Mouse (Mus musculus) midbrain, embryonic 12.5 days (tissue): Measurements from ENCODE around the gene Zfp661. TPM values are rescaled to one million over a fixed set of nuclear protein-coding genes. Genes with fewer than 3 reads are reported as not detected.

Experiments
- ATAC-seq: fragments of 200-750 bp; cut with Nextera tagmentation; 2 replicates; pipeline ENCODE4 v1.8.0; 2017; ENCODE audit warnings: low read depth, moderate TSS enrichment, moderate library complexity; ENCODE audit not compliant: low FRiP score
- H3K27ac ChIP-seq: fragments of 300-500 bp; sonication (generic); replicated peaks from 2 replicates; pipeline ENCODE4 v1.5.1; 2016; ENCODE audit warnings: mild to moderate bottlenecking
- H3K27me3 ChIP-seq: fragments of 300-500 bp; sonication (generic); 2 replicates; pipeline ENCODE4 v1.6.1; 2016; ENCODE audit warnings: mild to moderate bottlenecking
- H3K36me3 ChIP-seq: fragments of 300-500 bp; sonication (generic); 2 replicates; pipeline ENCODE4 v1.6.1; 2016
- H3K4me1 ChIP-seq: fragments of 300-500 bp; sonication (generic); 2 replicates; pipeline ENCODE4 v1.6.1; 2016
- H3K4me2 ChIP-seq: fragments of 300-500 bp; sonication (generic); replicated peaks from 2 replicates; pipeline ENCODE4 v1.6.1; 2016; ENCODE audit warnings: mild to moderate bottlenecking, moderate library complexity
- H3K4me3 ChIP-seq: fragments of 300-500 bp; sonication (generic); 2 replicates; pipeline ENCODE4 v1.5.1; 2016; ENCODE audit warnings: mild to moderate bottlenecking
- H3K9ac ChIP-seq: fragments of 300-500 bp; sonication (generic); replicated peaks from 2 replicates; pipeline ENCODE4 v1.6.1; 2016; ENCODE audit warnings: mild to moderate bottlenecking, moderate library complexity
- H3K9me3 ChIP-seq: fragments of 300-500 bp; sonication (generic); 2 replicates; pipeline ENCODE4 v1.6.1; 2016; ENCODE audit warnings: mild to moderate bottlenecking
- WGBS: fragments of 180-500 bp; shearing (Covaris S2); methylation state at CpG from one replicate; pipeline ENCODE4 v1.1.7; 2016; 5-methylcytosine and 5-hydroxymethylcytosine counted together
- polyA plus RNA-seq: library from polyadenylated mRNA; unstranded; fragments of >200 nt; fragmentation: Nextera tagmentation; extraction: Ambion mirVana; gene quantifications from 2 replicates; pipeline ENCODE4 v1.2.1, GENCODE M21; 2016

Zfp661 gene
- polyA plus RNA-seq, 1 experiment from 2014 or later, result 9.4 TPM

GRCm38 (mm10) chr2:127549711-127550110, 37.2 kb downstream of the Zfp661 start:
- Histone ChIP-seq H3K9ac (no peak overlapping the region), H3K4me2 (no peak overlapping the region), H3K9me3 (no peaks in the 10 kb centered on the region), H3K27ac (no peak overlapping the region), H3K36me3 (no peaks in the 10 kb centered on the region), H3K4me1 (no peaks in the 10 kb centered on the region), H3K27me3 (peaks cover 10% of the 10 kb centered on the region; the same call in 1 of the 2 replicates), H3K4me3 (no peak overlapping the region)
- ATAC-seq, result no peak

- no peak overlapping the region for H3K4me3 ChIP-seq
These were observed 38.4 kb downstream of the Zfp661 start for GRCm38 (mm10) chr2:127548342-127549074.

GRCm38 (mm10) chr2:127541697-127542096, 45.2 kb downstream of the Zfp661 start:
- Histone ChIP-seq H3K9ac (no peak overlapping the region), H3K4me1 (peaks cover 5% of the 10 kb centered on the region; the same call in 1 of the 2 replicates), H3K9me3 (no peaks in the 10 kb centered on the region), H3K27me3 (peaks cover 58% of the 10 kb centered on the region), H3K27ac (no peak overlapping the region), H3K36me3 (no peaks in the 10 kb centered on the region), H3K4me2 (no peak overlapping the region), H3K4me3 (no peak overlapping the region)
- WGBS, result 89% methylated on average over 2 of the region's 2 CpGs
- no peak for ATAC-seq

More at GRCm38 (mm10) chr2:127548342-127549074, 38.4 kb downstream of the Zfp661 start:
- Histone ChIP-seq H3K4me2 (no peak overlapping the region), H3K27me3 (peaks cover 12% of the 10 kb centered on the region), H3K27ac (no peak overlapping the region), H3K4me1 (no peaks in the 10 kb centered on the region), H3K36me3 (no peaks in the 10 kb centered on the region), H3K9me3 (no peaks in the 10 kb centered on the region), H3K9ac (no peak overlapping the region)
- WGBS, result 79% methylated on average over 5 of the region's 5 CpGs
- ATAC-seq, result no peak

GRCm38 (mm10) chr2:127541185-127541584, 45.7 kb downstream of the Zfp661 start, which contains the start of gene Prom2:
TSS of gene Prom2 (minus strand) at chr2:127541467.
- peaks cover 5% of the 10 kb centered on the region; the same call in 1 of the 2 replicates for H3K4me1 ChIP-seq
- H3K4me2 ChIP-seq, result peak within 1 kb of the TSS; percentile 34
- 6% methylated on average over 29 of the region's 29 CpGs for WGBS
- no peaks in the 10 kb centered on the region for H3K9me3 ChIP-seq
- ATAC-seq, result no peak
- H3K27me3 ChIP-seq, result peaks cover 58% of the 10 kb centered on the region
- no peaks in the 10 kb centered on the region for H3K36me3 ChIP-seq
- H3K4me3 ChIP-seq, result peak within 1 kb of the TSS; percentile 21
- no peak within 1 kb of the TSS for H3K27ac ChIP-seq
- no peak within 1 kb of the TSS for H3K9ac ChIP-seq

- no peak overlapping the region for H3K9ac ChIP-seq
- no peak overlapping the region for H3K4me2 ChIP-seq
- H3K9me3 ChIP-seq, result no peaks in the 10 kb centered on the region
- H3K4me1 ChIP-seq, result peaks cover 5% of the 10 kb centered on the region; the same call in 1 of the 2 replicates
- no peaks in the 10 kb centered on the region for H3K36me3 ChIP-seq
- H3K4me3 ChIP-seq, result no peak overlapping the region
- H3K27me3 ChIP-seq, result peaks cover 58% of the 10 kb centered on the region
- H3K27ac ChIP-seq, result no peak overlapping the region
- WGBS, result 26% methylated on average over 4 of the region's 4 CpGs
- ATAC-seq, result no peak
These were observed 47.4 kb downstream of the Zfp661 start for GRCm38 (mm10) chr2:127539494-127539893.

GRCm38 (mm10) chr2:127537548-127537947, 49.3 kb downstream of the Zfp661 start:
- ATAC-seq, result no peak
- H3K4me2 ChIP-seq, result no peak overlapping the region
- no peak overlapping the region for H3K4me3 ChIP-seq
- H3K36me3 ChIP-seq, result no peaks in the 10 kb centered on the region
- H3K9me3 ChIP-seq, result no peaks in the 10 kb centered on the region
- H3K27me3 ChIP-seq, result peaks cover 50% of the 10 kb centered on the region
- peaks cover 5% of the 10 kb centered on the region; the same call in 1 of the 2 replicates for H3K4me1 ChIP-seq
- no peak overlapping the region for H3K9ac ChIP-seq
- WGBS, result 68% methylated on average over 3 of the region's 3 CpGs
- no peak overlapping the region for H3K27ac ChIP-seq

- no peak for ATAC-seq
- Histone ChIP-seq H3K4me1 (no peaks in the 10 kb centered on the region), H3K36me3 (no peaks in the 10 kb centered on the region), H3K9me3 (no peaks in the 10 kb centered on the region), H3K4me2 (no peak overlapping the region), H3K27ac (no peak overlapping the region), H3K9ac (no peak overlapping the region), H3K4me3 (no peak overlapping the region), H3K27me3 (peaks cover 38% of the 10 kb centered on the region)
- WGBS, result 79% methylated on average over 9 of the region's 9 CpGs
These were observed 51.5 kb downstream of the Zfp661 start for GRCm38 (mm10) chr2:127535363-127535762.

GRCm38 (mm10) chr2:127532379-127532778, 54.5 kb downstream of the Zfp661 start:
- Histone ChIP-seq H3K4me1 (no peaks in the 10 kb centered on the region), H3K27ac (no peak overlapping the region), H3K9me3 (no peaks in the 10 kb centered on the region), H3K4me3 (no peak overlapping the region), H3K27me3 (peaks cover 18% of the 10 kb centered on the region), H3K9ac (no peak overlapping the region), H3K4me2 (no peak overlapping the region), H3K36me3 (no peaks in the 10 kb centered on the region)
- WGBS, result 12% methylated on average over 9 of the region's 9 CpGs
- ATAC-seq, result no peak

- Histone ChIP-seq H3K4me3 (no peak overlapping the region), H3K4me1 (no peaks in the 10 kb centered on the region), H3K9me3 (no peaks in the 10 kb centered on the region), H3K9ac (no peak overlapping the region), H3K4me2 (no peak overlapping the region), H3K36me3 (no peaks in the 10 kb centered on the region), H3K27me3 (peaks cover 18% of the 10 kb centered on the region), H3K27ac (no peak overlapping the region)
- 86% methylated on average over 2 of the region's 2 CpGs for WGBS
- no peak for ATAC-seq
These were observed 55.3 kb downstream of the Zfp661 start for GRCm38 (mm10) chr2:127531592-127531991.

- Histone ChIP-seq H3K27me3 (peaks cover 18% of the 10 kb centered on the region), H3K36me3 (no peaks in the 10 kb centered on the region), H3K9me3 (no peaks in the 10 kb centered on the region), H3K4me1 (no peaks in the 10 kb centered on the region), H3K9ac (no peak overlapping the region), H3K4me2 (no peak overlapping the region), H3K4me3 (no peak overlapping the region), H3K27ac (no peak overlapping the region)
- WGBS, result 76% methylated on average over 3 of the region's 3 CpGs
- no peak for ATAC-seq
These were observed 56.5 kb downstream of the Zfp661 start for GRCm38 (mm10) chr2:127530418-127530817.

GRCm38 (mm10) chr2:127525004-127525775, 61.7 kb downstream of the Zfp661 start:
- Histone ChIP-seq H3K9me3 (no peaks in the 10 kb centered on the region), H3K27me3 (0 out of 2 replicates have a peak, but pooled peaks cover 5% of the 10 kb centered on the region), H3K4me1 (peaks cover 26% of the 10 kb centered on the region), H3K36me3 (no peaks in the 10 kb centered on the region), H3K9ac (no peak overlapping the region), H3K4me3 (no peak overlapping the region), H3K27ac (no peak overlapping the region), H3K4me2 (no peak overlapping the region)
- no peak for ATAC-seq
- 81% methylated on average over 3 of the region's 3 CpGs for WGBS
